Mouse (Mus musculus) CD8-positive naive resting alpha-beta T cell, adult 2 months (primary cell): ENCODE data around the gene Col4a2.

Experiments used
- DNase-seq, 2 experiments: peaks; one replicate each; pipeline ENCODE4 v3.0.0; 2022; ENCODE audit warnings: low read depth in 2 of 2, low spot score in 2 of 2

The Col4a2 gene

DNA sequence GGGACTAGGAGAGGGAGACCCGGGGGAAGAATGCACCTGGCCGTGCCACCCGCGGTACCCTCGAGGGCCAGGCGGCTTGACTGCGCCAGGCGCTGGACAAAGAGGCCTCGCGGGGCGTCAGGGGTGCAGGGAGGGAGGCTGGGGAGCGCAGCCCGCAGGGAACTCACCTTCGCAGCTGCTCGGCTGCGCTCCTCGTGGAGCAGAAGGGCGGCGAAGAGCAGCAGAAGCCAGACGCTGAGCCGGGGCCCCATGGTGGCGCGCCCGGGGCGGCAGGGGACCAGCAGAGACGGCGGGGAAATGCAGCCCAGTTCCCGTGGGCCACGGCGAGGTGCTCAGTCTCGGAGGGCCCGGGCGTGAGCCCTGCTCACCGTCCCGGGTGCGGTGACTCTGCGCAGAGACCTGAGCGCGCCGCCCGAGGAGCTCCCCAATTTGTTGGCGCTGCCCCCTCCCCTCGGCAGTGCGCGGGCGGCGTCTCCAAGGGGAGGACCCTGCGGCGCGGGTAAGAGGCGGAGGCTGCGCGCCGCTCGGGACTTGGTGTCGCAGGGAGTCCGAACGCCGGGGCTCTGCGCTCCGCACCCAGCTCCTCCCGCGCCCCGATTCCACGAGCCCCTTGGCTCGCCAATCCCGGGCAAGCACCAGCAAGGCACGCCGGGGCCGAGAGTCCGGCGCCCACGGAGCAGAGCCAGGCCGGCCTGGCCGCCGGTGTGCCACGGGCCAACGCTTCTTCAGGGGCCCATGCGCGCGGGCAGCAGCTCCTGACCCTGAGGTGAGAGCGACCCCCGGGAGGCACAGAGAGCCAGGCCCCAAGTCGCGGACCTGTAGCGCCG lies at the start of gene Col4a2, which contains the start of gene Col4a1:
Gene Col4a2 (plus strand): TSS at position 457 of the 827 bp plus-strand sequence.
Gene Col4a1 (minus strand): TSS at position 478 of the 827 bp plus-strand sequence.
- no peak for DNase-seq

DNA sequence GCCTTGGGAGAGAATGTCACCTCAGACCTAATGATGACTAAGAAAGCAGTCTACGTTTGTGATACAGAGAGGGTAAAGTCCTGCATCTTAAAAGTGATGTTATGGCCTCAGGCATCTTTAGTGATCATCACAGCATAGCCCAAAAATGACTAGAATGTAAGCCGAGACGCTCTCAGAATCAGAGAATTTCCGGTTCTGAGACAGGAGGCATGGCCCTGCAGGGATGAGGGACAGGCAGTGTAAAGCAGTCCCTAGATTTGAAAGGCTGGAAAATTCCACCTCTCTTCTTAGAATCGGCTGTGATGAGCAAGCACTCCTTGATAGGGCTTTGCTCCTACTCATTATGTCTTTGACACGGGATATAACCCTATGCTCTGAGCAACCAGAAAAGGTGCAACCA lies 48.8 kb upstream of the Col4a2 start:
- DNase-seq, result no peak

- no peak for DNase-seq
Measured at GRCm38 (mm10) chr8:11265971-11266370, 46.6 kb upstream of the Col4a2 start.

DNA sequence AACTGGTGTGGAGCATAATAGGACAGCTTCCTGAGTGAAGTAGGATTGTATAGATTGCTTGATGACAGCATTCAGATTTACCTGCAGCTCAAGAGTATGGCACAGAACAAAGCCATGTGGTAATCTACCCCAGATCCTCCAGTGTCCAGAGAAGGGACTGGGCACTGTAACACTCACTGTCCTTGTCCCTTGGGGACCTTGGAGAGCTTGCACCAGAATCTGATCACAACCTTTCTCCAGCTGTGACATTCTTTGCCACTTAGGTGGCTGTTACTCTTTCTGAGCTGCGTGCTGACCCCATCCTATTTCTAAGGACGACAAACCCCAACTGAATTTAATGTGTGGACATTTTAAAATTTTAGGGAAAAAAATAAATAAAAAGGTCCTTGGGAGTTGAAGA lies 46.1 kb upstream of the Col4a2 start:
- DNase-seq, result no peak

- no peak for DNase-seq
Measured at GRCm38 (mm10) chr8:11268753-11269152, 43.9 kb upstream of the Col4a2 start.

- no peak for DNase-seq
Measured at GRCm38 (mm10) chr8:11270826-11271225, 41.8 kb upstream of the Col4a2 start.

- DNase-seq, result no peak
Measured at GRCm38 (mm10) chr8:11272205-11272604, 40.4 kb upstream of the Col4a2 start.

GRCm38 (mm10) chr8:11273506-11274158 lies 39.0 kb upstream of the Col4a2 start:
- DNase-seq, result no peak

DNA sequence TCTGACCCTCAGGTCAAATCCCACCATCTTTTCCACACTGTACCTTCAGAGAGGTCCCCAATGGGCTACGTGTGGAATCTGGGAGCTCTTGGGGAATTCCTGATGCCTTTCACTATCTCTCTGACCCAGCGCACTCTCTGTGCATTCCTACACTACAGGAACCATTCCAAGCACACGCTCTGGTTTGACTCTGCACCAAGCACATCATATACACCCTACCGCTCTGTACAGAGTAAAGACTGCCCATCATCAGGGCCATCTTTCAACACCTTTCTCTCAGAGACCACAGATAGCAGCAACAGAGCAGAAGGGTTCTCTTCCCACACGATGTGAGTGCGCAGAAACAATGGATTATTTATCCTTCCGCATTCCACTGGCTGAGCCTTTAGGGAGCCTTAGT lies 38.2 kb upstream of the Col4a2 start:
- DNase-seq, result no peak

- no peak for DNase-seq
Measured at GRCm38 (mm10) chr8:11276286-11276685, 36.3 kb upstream of the Col4a2 start.

- DNase-seq, result no peak
Measured at GRCm38 (mm10) chr8:11277602-11278051, 35.0 kb upstream of the Col4a2 start.

GRCm38 (mm10) chr8:11278101-11278611 lies 34.4 kb upstream of the Col4a2 start:
- DNase-seq, result no peak

DNA sequence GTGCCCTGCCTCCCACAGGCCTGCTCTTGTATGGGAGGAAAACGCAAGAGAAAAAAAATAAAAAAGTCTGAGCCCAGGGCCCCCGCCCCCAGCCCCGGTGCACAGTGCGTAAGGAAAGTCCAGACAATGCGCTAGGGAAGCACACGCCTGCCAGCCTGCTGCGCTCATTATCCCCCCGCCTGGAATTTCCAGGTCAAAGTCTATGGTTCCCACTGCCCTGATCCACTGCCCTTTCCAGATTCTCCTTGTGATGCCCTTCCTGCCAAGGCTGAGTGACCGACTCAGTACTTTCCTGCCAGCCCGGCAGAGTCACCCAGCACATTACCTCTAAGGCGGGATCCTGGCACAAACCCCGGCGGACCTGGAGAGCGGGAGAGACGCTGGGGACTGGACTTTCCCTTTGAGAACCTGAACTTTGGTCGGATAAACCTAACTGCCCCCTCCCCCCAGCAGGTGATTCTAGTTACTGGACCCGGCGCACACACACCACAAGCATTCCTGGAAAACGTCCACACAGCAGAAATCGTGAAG lies 33.2 kb upstream of the Col4a2 start:
- no peak for DNase-seq

GRCm38 (mm10) chr8:11280721-11281268 lies 31.8 kb upstream of the Col4a2 start:
- DNase-seq, result no peak

DNA sequence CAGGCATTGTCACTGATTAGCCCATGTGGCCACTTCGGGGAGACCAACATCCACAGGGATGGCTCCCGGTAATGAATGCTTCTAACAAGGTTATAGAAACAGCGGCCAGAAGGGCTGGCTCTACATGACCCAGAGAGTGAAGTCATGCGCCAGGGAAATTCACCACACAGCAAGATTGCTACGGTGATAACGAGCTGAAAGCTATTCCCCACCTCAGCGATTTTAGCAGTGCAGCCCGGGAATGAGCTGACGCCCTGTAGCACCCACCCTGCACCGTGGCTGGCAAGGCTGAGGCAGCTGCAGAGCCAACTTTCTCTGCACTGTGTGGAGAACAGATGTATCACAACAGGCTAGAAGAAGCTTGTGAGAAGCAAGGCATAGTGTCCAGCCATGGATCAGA lies 30.5 kb upstream of the Col4a2 start:
- no peak for DNase-seq

DNA sequence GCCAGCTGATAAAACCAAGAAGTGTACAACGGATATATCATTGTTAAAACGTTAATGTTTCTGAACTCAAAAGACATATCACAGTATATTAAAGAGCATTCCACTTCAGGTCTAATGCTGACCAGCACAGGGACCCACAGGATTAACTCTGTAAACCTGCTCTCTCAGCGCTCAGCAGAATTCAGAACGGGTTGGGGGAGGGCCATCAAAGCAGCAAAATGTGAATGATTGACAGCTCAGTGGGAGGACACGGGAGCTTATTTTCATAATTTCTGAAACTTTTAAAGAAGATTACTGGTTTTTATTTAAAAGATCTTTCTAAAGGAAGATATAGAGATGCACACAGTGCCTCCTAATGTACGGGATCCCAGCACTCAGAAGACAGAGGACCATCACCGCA lies 29.9 kb upstream of the Col4a2 start:
- DNase-seq, result no peak

DNA sequence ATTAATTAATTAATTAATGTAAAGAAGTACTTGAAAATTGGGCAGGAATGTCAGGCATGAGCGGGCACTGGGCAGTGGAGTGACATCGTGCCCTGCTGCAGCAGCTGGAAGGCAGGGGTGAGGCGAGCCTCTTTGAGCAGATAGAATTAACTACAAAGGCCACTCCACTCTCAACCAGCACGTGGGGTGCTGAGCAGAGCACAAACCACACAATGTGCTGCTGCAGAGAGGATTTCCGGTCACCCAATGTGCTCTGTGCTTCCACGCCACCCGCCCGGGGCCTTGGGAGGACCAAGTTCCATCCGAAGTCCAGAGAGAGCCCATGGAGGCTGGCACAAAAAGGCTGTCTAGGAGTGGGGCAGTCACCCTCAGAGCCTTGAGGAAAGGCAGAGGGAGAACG lies 29.4 kb upstream of the Col4a2 start:
- DNase-seq, result no peak

- no peak for DNase-seq
Measured at GRCm38 (mm10) chr8:11285437-11285836, 27.2 kb upstream of the Col4a2 start.

GRCm38 (mm10) chr8:11287139-11287538 lies 25.5 kb upstream of the Col4a2 start:
- no peak for DNase-seq

- DNase-seq, result no peak
Measured at GRCm38 (mm10) chr8:11288286-11288685, 24.3 kb upstream of the Col4a2 start.

DNA sequence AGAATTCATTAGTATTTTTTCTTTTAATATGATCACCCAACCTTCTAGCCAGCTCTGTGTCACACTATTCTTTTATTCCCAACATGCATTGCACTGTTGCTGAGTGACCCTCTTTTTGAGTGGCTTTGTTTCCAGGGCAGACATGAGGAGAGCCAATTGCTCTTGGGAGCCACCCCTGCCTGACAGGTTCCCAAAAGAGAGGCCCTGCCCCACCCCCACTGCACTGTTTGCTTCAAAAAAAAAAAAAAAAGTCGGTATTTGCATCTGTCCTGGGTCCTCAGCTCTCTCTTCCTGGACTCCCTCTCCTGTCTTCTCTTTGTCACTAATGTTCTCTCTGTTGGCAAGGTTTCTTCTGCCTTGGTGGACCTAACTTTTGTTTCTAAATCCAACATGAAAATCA lies 22.1 kb upstream of the Col4a2 start:
- no peak for DNase-seq

GRCm38 (mm10) chr8:11292611-11293010 lies 20.0 kb upstream of the Col4a2 start:
- DNase-seq, result no peak
